8 mouse cellular contexts compared by ENCODE assay signal in the genomic region with DNA sequence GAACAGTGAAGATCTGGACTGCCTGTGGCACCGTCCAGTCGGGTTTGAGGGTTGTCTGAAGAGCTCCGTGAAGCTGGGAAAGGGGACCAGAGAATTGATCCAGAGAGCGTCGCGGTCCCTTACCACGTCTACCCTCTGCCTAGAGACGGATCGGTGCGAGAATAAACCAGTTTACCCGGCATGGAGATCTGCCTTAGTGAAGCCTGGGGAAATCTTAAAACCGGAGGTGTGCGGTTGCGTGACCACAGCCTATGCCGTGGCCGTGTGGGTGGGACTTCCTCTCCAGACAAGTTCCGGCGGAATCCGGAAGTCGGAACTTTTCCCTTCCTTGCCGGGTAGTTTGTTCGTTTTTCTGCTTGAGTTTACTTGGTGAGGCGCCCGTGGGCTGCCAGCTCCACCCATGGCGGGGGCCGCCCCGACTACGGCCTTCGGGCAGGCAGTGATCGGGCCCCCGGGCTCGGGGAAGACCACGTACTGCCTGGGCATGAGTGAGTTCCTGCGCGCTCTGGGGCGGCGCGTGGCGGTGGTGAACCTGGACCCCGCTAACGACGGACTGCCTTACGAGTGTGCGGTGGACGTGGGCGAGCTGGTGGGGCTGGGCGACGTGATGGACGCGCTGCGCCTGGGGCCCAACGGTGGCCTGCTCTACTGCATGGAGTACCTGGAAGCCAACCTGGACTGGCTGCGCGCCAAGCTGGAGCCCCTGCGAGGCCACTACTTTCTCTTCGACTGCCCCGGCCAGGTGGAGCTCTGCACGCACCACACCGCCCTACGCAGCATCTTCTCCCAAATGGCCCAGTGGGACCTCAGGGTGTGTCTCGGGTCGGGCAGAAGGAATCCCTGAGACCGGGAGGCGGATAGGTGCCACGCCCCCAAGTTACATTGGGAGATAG. TPM values are rescaled to one million over a fixed set of nuclear protein-coding genes. Genes with fewer than 3 reads are reported as not detected.
DNase-seq lines count a peak whose midpoint lies in the region; ATAC-seq lines count a peak whose summit lies in the region.

A gene (plus strand): TSS at position 304 of the 893 bp plus-strand sequence.

- no peaks in the 10 kb centered on the region for H3K9me3 ChIP-seq in forebrain, embryonic 10.5 days
- H3K9me3 ChIP-seq in heart, embryonic 15.5 days (replicated peaks), result no peaks in the 10 kb centered on the region
- H3K9me3 ChIP-seq in liver, embryonic 13.5 days (replicated peaks), result no peaks in the 10 kb centered on the region
- H3K9me3 ChIP-seq in stomach, embryonic 15.5 days, result no peaks in the 10 kb centered on the region

- H3K4me1 ChIP-seq in forebrain, embryonic 10.5 days, result peaks cover 25% of the 10 kb centered on the region
- H3K4me1 ChIP-seq in heart, embryonic 15.5 days (replicated peaks), result peaks cover 13% of the 10 kb centered on the region
- H3K4me1 ChIP-seq in liver, embryonic 13.5 days (replicated peaks), result peaks cover 31% of the 10 kb centered on the region
- peaks cover 10% of the 10 kb centered on the region for H3K4me1 ChIP-seq in stomach, embryonic 15.5 days

- peak within 1 kb of the TSS; percentile 88 for H3K9ac ChIP-seq in heart, embryonic 15.5 days
- peak within 1 kb of the TSS; percentile 86 for H3K9ac ChIP-seq in liver, embryonic 13.5 days
- H3K9ac ChIP-seq in stomach, embryonic 15.5 days, result peak within 1 kb of the TSS; percentile 82

- H3K27me3 ChIP-seq in forebrain, embryonic 10.5 days (ENCODE audit: poor library complexity, severe bottlenecking), result no peaks in the 10 kb centered on the region
- no peaks in the 10 kb centered on the region for H3K27me3 ChIP-seq in heart, embryonic 15.5 days
- H3K27me3 ChIP-seq in liver, embryonic 13.5 days, result no peaks in the 10 kb centered on the region
- no peaks in the 10 kb centered on the region for H3K27me3 ChIP-seq in stomach, embryonic 15.5 days (replicated peaks)

- H3K4me3 ChIP-seq in forebrain, embryonic 10.5 days, result peak within 1 kb of the TSS; percentile 86
- H3K4me3 ChIP-seq in heart, embryonic 15.5 days, result peak within 1 kb of the TSS; percentile 82
- peak within 1 kb of the TSS; percentile 92 for H3K4me3 ChIP-seq in liver, embryonic 13.5 days (replicated peaks)
- peak within 1 kb of the TSS; percentile 94 for H3K4me3 ChIP-seq in stomach, embryonic 15.5 days (replicated peaks)

- H3K36me3 ChIP-seq in forebrain, embryonic 10.5 days (replicated peaks), result peaks cover 73% of the 10 kb centered on the region
- H3K36me3 ChIP-seq in heart, embryonic 15.5 days, result peaks cover 40% of the 10 kb centered on the region
- H3K36me3 ChIP-seq in liver, embryonic 13.5 days, result peaks cover 63% of the 10 kb centered on the region
- peaks cover 35% of the 10 kb centered on the region for H3K36me3 ChIP-seq in stomach, embryonic 15.5 days

- peak within 1 kb of the TSS; percentile 100 for H3K4me2 ChIP-seq in heart, embryonic 15.5 days
- H3K4me2 ChIP-seq in liver, embryonic 13.5 days, result peak within 1 kb of the TSS; percentile 98
- H3K4me2 ChIP-seq in stomach, embryonic 15.5 days, result peak within 1 kb of the TSS; percentile 100

- WGBS in forebrain, embryonic 10.5 days, result 3% methylated on average over 65 of the region's 65 CpGs
- WGBS in heart, embryonic 15.5 days, result 2% methylated on average over 65 of the region's 65 CpGs
- WGBS in liver, embryonic 13.5 days (ENCODE audit: insufficient replicate concordance), result 1% methylated on average over 65 of the region's 65 CpGs
- WGBS in stomach, embryonic 15.5 days, result 1% methylated on average over 65 of the region's 65 CpGs

- ATAC-seq in heart, embryonic 15.5 days (replicated peaks; ENCODE audit: insufficient number of reproducible peaks, insufficient read depth, low FRiP score, low read depth), result peak; percentile 82
- peak; percentile 84 for ATAC-seq in liver, embryonic 13.5 days (ENCODE audit: low read depth)
- peak; percentile 83 for ATAC-seq in stomach, embryonic 15.5 days (ENCODE audit: insufficient read depth, low FRiP score, low read depth)

- H3K27ac ChIP-seq in forebrain, embryonic 10.5 days, result peak within 1 kb of the TSS; percentile 88
- peak within 1 kb of the TSS; percentile 83 for H3K27ac ChIP-seq in heart, embryonic 15.5 days
- H3K27ac ChIP-seq in liver, embryonic 13.5 days, result peak within 1 kb of the TSS; percentile 86
- H3K27ac ChIP-seq in stomach, embryonic 15.5 days, result peak within 1 kb of the TSS; percentile 75

- peak; percentile 83 to 89 for DNase-seq in CD8-positive naive resting alpha-beta T cell, adult 2 months (ENCODE audit: low read depth in 2 of 2, low spot score in 2 of 2)
- peak; percentile 64 for DNase-seq in c-Kit-negative CD71-positive TER-119-positive erythroid progenitor cells, embryonic 14.5 days (ENCODE audit: low read depth, low spot score)
- DNase-seq in forebrain, embryonic 10.5 days (ENCODE audit: extremely low spot score, low spot score), result peak; percentile 81
- peak; percentile 89 to 93 for DNase-seq in kidney, postnatal 25 days
- DNase-seq in liver, embryonic 13.5 days, result peak; percentile 71
- peak; percentile 83 for DNase-seq in neural tube, embryonic 10.5 days (ENCODE audit: extremely low spot score, low spot score)

RNA-seq across cellular contexts. Expression of the gene that starts here (rescaled TPM):
- 27.2 and 30.3 TPM in 2 replicates for polyA plus RNA-seq in forebrain, embryonic 10.5 days (2016; fragmentation: Nextera tagmentation; extraction: Ambion mirVana)
- polyA plus RNA-seq in heart, embryonic 15.5 days (2015; fragmentation: Nextera tagmentation; extraction: Ambion mirVana), result 10.4 and 11.8 TPM in 2 replicates
- 12.5 and 13.5 TPM in 2 replicates for polyA plus RNA-seq in liver, embryonic 13.5 days (2015; fragmentation: Nextera tagmentation; extraction: Ambion mirVana)
- 16.4 and 17.7 TPM in 2 replicates for polyA plus RNA-seq in stomach, embryonic 15.5 days (2015; fragmentation: Nextera tagmentation; extraction: Ambion mirVana)

Comparison
In these comparisons a context has a peak if more than half of its experiments do, and no peak if none do; other contexts are left out.
1. Peak in every context shown above with its lines: DNase-seq, ATAC-seq, H3K4me3 ChIP-seq and H3K27ac ChIP-seq.